Mouse (Mus musculus): ENCODE measurements around the gene Kctd19.

The Kctd19 gene

GRCm38 (mm10) chr8:105355179-105356024 lies 57.9 kb downstream of the Kctd19 start:
- DNase-seq, result no peak

- no peak for DNase-seq
Measured at GRCm38 (mm10) chr8:105354549-105354948, 58.8 kb downstream of the Kctd19 start.

GRCm38 (mm10) chr8:105353583-105354135 lies 59.6 kb downstream of the Kctd19 start:
- DNase-seq, result no peak

GRCm38 (mm10) chr8:105350186-105350585 lies 63.1 kb downstream of the Kctd19 start:
- DNase-seq, result peak; percentile 24

GRCm38 (mm10) chr8:105349096-105349771 lies 64.1 kb downstream of the Kctd19 start:
- DNase-seq, result peak; percentile 63

GRCm38 (mm10) chr8:105348450-105349095 lies 64.7 kb downstream of the Kctd19 start, which contains the start of gene Slc9a5:
Gene Slc9a5 (plus strand): TSS chr8:105348843.
- peak; percentile 79 for DNase-seq

GRCm38 (mm10) chr8:105347428-105348221 lies 65.7 kb downstream of the Kctd19 start, which contains the start of gene Fhod1:
Gene Fhod1 (minus strand): TSS chr8:105347953.
- DNase-seq, result peak; percentile 95

- peak; percentile 55 for DNase-seq
Measured at GRCm38 (mm10) chr8:105346611-105347427, 66.5 kb downstream of the Kctd19 start.

- DNase-seq, result no peak
Measured at GRCm38 (mm10) chr8:105345061-105345975, 68.0 kb downstream of the Kctd19 start.

GRCm38 (mm10) chr8:105343791-105344574 lies 69.3 kb downstream of the Kctd19 start:
- DNase-seq, result no peak

GRCm38 (mm10) chr8:105342768-105343167 lies 70.5 kb downstream of the Kctd19 start:
- DNase-seq, result no peak

- no peak for DNase-seq
Measured at GRCm38 (mm10) chr8:105341399-105341798, 71.9 kb downstream of the Kctd19 start.

- no peak for DNase-seq
Measured at GRCm38 (mm10) chr8:105339886-105340635, 73.2 kb downstream of the Kctd19 start.

GRCm38 (mm10) chr8:105338992-105339391 lies 74.3 kb downstream of the Kctd19 start:
- DNase-seq, result no peak

- no peak for DNase-seq
Measured at GRCm38 (mm10) chr8:105336373-105337130, 76.8 kb downstream of the Kctd19 start.

Measured in retina, postnatal 1 day (tissue).